Mouse (Mus musculus): ENCODE measurements around the gene Nav2. TPM values are rescaled to one million over a fixed set of nuclear protein-coding genes. Genes with fewer than 3 reads are reported as not detected.

The Nav2 gene
- polyA plus RNA-seq, 1 experiment from 2014 or later = 26.2 TPM

- Histone ChIP-seq H3K27me3 (replicated peaks) (peaks cover 30% of the 10 kb centered on the region), H3K9me3 (no peaks in the 10 kb centered on the region), H3K36me3 (replicated peaks) (no peaks in the 10 kb centered on the region), H3K9ac (no peak overlapping the region), H3K27ac (no peak overlapping the region), H3K4me3 (no peak overlapping the region), H3K4me2 (no peak overlapping the region), H3K4me1 (peaks cover 18% of the 10 kb centered on the region)
- no peak for ATAC-seq (replicated peaks)
- WGBS = 86% methylated on average over 6 of the region's 6 CpGs
Observed at GRCm38 (mm10) chr7:48894763-48895162, 13.8 kb upstream of the Nav2 start.

GRCm38 (mm10) chr7:48895475-48895874, 13.0 kb upstream of the Nav2 start:
- H3K4me1 ChIP-seq = peaks cover 16% of the 10 kb centered on the region
- H3K9ac ChIP-seq = no peak overlapping the region
- no peaks in the 10 kb centered on the region for H3K9me3 ChIP-seq
- no peak for ATAC-seq (replicated peaks)
- peaks cover 30% of the 10 kb centered on the region for H3K27me3 ChIP-seq (replicated peaks)
- H3K27ac ChIP-seq = no peak overlapping the region
- no peak overlapping the region for H3K4me3 ChIP-seq
- WGBS = 82% methylated on average over 4 of the region's 4 CpGs
- no peaks in the 10 kb centered on the region for H3K36me3 ChIP-seq (replicated peaks)
- H3K4me2 ChIP-seq = no peak overlapping the region

- Histone ChIP-seq H3K27me3 (replicated peaks) (peaks cover 30% of the 10 kb centered on the region), H3K9ac (no peak overlapping the region), H3K4me3 (no peak overlapping the region), H3K9me3 (no peaks in the 10 kb centered on the region), H3K4me2 (no peak overlapping the region), H3K27ac (no peak overlapping the region), H3K4me1 (peaks cover 10% of the 10 kb centered on the region), H3K36me3 (replicated peaks) (no peaks in the 10 kb centered on the region)
- no peak for ATAC-seq (replicated peaks)
- WGBS = 83% methylated on average over 4 of the region's 4 CpGs
Observed at GRCm38 (mm10) chr7:48896051-48896450, 12.5 kb upstream of the Nav2 start.

DNA sequence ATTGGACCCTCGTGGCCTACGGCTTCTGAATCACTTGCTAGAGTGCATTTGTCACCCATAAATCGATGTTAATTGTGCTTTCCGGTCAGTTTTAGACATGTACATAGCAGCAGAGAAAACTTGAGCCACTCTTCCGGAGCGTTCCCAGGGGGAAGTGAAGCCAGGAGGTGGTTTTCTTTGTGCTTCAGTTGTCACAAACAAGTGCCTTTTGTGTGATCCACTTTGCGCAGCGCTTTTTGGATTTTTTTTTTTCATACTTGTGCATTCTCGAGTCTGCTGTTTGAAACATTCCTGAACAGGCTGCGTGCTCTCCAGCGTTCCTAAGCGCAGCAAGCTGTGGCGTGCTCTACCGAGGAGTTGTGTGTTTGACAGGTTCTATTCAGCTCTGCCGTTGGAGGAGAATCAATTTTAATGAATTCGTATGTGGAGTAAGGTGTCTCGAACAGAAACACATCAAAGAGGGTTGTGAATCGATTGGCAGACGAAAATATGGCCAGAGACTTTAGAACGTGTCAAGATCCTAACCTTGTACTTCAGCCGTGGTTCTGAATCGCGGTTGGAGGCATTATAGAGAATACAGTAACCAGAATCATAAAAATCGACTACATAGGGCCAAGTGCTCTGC, 10.9 kb upstream of the Nav2 start:
- Histone ChIP-seq H3K9ac (no peak overlapping the region), H3K4me3 (no peak overlapping the region), H3K4me1 (peaks cover 7% of the 10 kb centered on the region), H3K4me2 (peak overlapping the region; percentile 20; the same call in 1 of the 2 replicates), H3K27ac (no peak overlapping the region), H3K36me3 (replicated peaks) (no peaks in the 10 kb centered on the region), H3K27me3 (replicated peaks) (peaks cover 30% of the 10 kb centered on the region), H3K9me3 (no peaks in the 10 kb centered on the region)
- ATAC-seq (replicated peaks) = no peak
- 26% methylated on average over 24 of the region's 24 CpGs for WGBS

- H3K27me3 ChIP-seq (replicated peaks) = peaks cover 30% of the 10 kb centered on the region
- WGBS = 62% methylated on average over 9 of the region's 9 CpGs
- peaks cover 7% of the 10 kb centered on the region for H3K4me1 ChIP-seq
- no peak overlapping the region for H3K9ac ChIP-seq
- no peak overlapping the region for H3K4me3 ChIP-seq
- no peak overlapping the region for H3K4me2 ChIP-seq
- H3K27ac ChIP-seq = no peak overlapping the region
- no peak for ATAC-seq (replicated peaks)
- H3K9me3 ChIP-seq = no peaks in the 10 kb centered on the region
- H3K36me3 ChIP-seq (replicated peaks) = no peaks in the 10 kb centered on the region
Observed at GRCm38 (mm10) chr7:48898416-48898815, 10.1 kb upstream of the Nav2 start.

DNA sequence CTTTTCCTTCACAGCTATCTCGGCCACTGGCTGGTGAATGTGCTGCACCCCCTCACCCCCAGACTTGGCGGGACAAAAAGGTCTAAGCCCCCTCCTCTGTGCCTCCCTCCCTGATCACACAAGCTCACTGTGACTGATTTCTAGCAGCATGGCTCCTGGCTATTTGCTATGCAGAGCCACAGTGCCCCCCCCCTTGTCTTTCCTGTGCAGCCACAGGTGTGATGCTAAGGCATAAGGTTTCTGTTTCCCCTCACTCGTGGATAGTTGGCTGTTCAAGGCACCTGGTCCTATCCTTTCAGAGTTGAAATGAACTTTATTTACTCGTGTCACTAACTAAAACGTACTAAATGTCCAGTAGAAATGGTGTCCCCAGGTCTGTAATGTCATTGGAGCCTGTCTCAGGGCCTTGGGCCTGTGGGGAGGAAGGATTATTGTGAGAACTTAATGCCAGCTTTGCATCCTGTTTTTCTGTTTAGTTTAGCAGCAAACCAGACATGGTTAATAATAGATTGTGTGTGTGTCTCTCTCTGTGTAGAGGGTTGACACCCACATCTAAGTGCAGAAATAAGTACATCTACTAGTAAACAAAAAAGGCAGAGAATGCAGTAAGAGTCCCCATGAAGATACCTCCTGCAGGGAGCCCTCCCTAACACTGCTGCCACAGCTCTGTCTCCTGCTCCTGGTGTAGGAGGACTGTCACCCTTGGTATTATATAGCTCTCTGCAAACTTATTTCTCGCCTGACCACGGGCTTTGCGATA, 7.9 kb upstream of the Nav2 start:
- no peak overlapping the region for H3K9ac ChIP-seq
- H3K36me3 ChIP-seq (replicated peaks) = no peaks in the 10 kb centered on the region
- H3K27ac ChIP-seq = no peak overlapping the region
- no peak overlapping the region for H3K4me3 ChIP-seq
- ATAC-seq (replicated peaks) = no peak
- peaks cover 7% of the 10 kb centered on the region for H3K4me1 ChIP-seq
- H3K4me2 ChIP-seq = no peak overlapping the region
- WGBS = 75% methylated on average over 8 of the region's 8 CpGs
- H3K27me3 ChIP-seq (replicated peaks) = peaks cover 21% of the 10 kb centered on the region
- H3K9me3 ChIP-seq = no peaks in the 10 kb centered on the region

GRCm38 (mm10) chr7:48902454-48902853, 6.1 kb upstream of the Nav2 start:
- Histone ChIP-seq H3K36me3 (replicated peaks) (no peaks in the 10 kb centered on the region), H3K4me3 (no peak overlapping the region), H3K4me1 (peaks cover 2% of the 10 kb centered on the region), H3K4me2 (no peak overlapping the region), H3K27ac (no peak overlapping the region), H3K9me3 (no peaks in the 10 kb centered on the region), H3K9ac (no peak overlapping the region), H3K27me3 (replicated peaks) (peaks cover 8% of the 10 kb centered on the region; the same call in 1 of the 2 replicates)
- ATAC-seq (replicated peaks) = no peak
- WGBS = 6% methylated on average over 2 of the region's 2 CpGs

DNA sequence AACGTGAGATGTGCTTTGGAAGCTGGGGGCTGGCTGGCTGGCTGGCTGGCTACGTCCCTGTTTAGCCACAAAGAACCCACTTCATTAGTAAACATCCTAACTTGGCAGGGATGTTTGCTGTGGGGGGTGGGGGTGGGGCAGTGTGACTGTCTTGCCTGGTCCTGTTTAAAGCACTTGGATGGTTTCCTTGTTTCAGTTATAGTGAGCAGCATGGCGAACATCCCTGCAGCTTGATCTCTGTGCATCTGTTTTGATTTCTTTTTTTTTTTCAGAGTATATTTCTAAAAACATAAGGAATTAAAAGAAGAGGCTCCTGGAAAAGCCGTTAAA, 791 bp downstream of the Nav2 start:
- ATAC-seq (replicated peaks) = 0 out of 2 replicates have a peak, but pooled peaks have one; percentile 42
- Histone ChIP-seq H3K27me3 (replicated peaks) (no peaks in the 10 kb centered on the region), H3K4me1 (peaks cover 11% of the 10 kb centered on the region), H3K36me3 (replicated peaks) (no peaks in the 10 kb centered on the region), H3K4me3 (no peak overlapping the region), H3K9me3 (no peaks in the 10 kb centered on the region), H3K4me2 (no peak overlapping the region), H3K9ac (no peak overlapping the region), H3K27ac (no peak overlapping the region)
- WGBS = 64% methylated on average over 4 of the region's 4 CpGs

DNA sequence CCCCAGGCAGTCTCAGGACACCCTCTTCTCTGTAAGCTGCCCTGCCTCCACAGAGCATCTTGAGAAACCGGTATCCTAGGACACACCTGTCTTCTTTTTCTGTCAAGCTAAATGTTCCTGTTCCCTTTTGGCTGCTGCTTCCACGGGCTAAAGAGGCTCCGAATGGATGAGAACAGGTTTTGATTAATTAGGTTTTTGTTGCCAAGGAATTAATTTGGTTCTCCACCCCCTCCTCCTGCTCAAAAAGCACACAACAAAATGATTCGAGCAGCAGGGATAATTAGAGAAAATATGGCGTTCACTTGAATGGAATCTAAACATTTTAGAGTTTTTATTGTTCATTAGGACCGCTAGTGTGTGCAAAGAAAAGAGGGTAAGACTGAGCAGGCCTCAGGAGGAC, 1.8 kb downstream of the Nav2 start:
- WGBS = 53% methylated on average over 6 of the region's 6 CpGs
- no peak for ATAC-seq (replicated peaks)

GRCm38 (mm10) chr7:48911146-48911545, 2.6 kb downstream of the Nav2 start:
- H3K36me3 ChIP-seq (replicated peaks) = no peaks in the 10 kb centered on the region
- H3K27ac ChIP-seq = no peak overlapping the region
- no peaks in the 10 kb centered on the region for H3K27me3 ChIP-seq (replicated peaks)
- H3K4me3 ChIP-seq = no peak overlapping the region
- H3K4me2 ChIP-seq = no peak overlapping the region
- no peaks in the 10 kb centered on the region for H3K9me3 ChIP-seq
- no peak for ATAC-seq (replicated peaks)
- H3K4me1 ChIP-seq = peaks cover 30% of the 10 kb centered on the region
- H3K9ac ChIP-seq = no peak overlapping the region

More for the DNA sequence above, 1.8 kb downstream of the Nav2 start:
- Histone ChIP-seq H3K27me3 (replicated peaks) (no peaks in the 10 kb centered on the region), H3K4me3 (no peak overlapping the region), H3K9me3 (no peaks in the 10 kb centered on the region), H3K4me1 (peaks cover 21% of the 10 kb centered on the region), H3K36me3 (replicated peaks) (no peaks in the 10 kb centered on the region), H3K4me2 (no peak overlapping the region), H3K9ac (no peak overlapping the region), H3K27ac (no peak overlapping the region)

DNA sequence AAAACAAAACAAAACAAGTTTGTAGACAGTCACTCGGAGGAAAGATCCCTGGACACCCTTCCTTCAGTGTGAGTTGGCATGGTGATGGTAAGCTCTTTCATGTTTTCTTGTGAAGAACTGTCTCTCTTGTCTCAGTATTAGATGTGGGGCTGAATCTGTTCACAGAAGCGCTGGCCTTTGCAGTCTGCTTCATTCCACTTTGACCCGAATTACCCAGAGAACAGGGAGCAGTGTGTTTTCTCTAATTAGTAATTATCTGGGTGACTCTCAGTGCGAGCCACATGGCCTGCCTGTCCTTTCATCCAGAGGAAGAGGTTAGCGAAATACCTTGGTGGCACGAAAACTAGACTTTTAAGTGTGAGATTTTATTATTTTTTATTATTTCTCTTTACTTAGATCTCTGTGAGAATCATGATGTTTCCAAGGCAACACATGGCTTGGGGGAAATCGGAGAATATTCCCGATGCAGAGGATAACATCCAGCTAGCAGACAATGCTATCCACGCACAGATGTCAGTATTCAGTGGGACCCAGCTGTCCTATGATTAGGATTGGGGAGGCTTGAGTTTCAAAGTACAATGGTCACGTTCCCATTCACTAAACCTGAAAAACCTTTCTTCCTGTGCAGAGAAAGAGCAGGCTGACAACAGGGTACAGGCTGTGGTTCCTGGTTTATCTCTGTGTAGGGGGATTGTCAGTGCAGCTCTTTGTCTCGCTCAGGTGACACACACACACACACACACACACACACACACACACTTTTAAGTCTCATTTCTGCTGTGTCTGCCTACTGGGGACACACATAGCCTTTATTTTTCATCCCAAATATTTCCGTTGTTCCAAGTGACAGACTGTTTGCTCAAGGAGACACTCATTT, 6.4 kb downstream of the Nav2 start:
- Histone ChIP-seq H3K36me3 (replicated peaks) (no peaks in the 10 kb centered on the region), H3K9ac (no peak overlapping the region), H3K4me3 (no peak overlapping the region), H3K4me1 (peaks cover 30% of the 10 kb centered on the region), H3K9me3 (no peaks in the 10 kb centered on the region), H3K4me2 (peak overlapping the region; percentile 18; the same call in 1 of the 2 replicates), H3K27ac (peak overlapping the region; percentile 65), H3K27me3 (replicated peaks) (no peaks in the 10 kb centered on the region; the same call in 1 of the 2 replicates)
- 22% methylated on average over 12 of the region's 12 CpGs for WGBS
- ATAC-seq (replicated peaks) = peak; percentile 76

- Histone ChIP-seq H3K4me1 (peaks cover 27% of the 10 kb centered on the region), H3K36me3 (replicated peaks) (no peaks in the 10 kb centered on the region), H3K4me3 (no peak overlapping the region), H3K27me3 (replicated peaks) (no peaks in the 10 kb centered on the region; the same call in 1 of the 2 replicates), H3K27ac (no peak overlapping the region), H3K9ac (no peak overlapping the region), H3K9me3 (no peaks in the 10 kb centered on the region), H3K4me2 (no peak overlapping the region)
- WGBS = 19% methylated on average over 5 of the region's 5 CpGs
- no peak for ATAC-seq (replicated peaks)
Observed at GRCm38 (mm10) chr7:48917463-48917862, 8.9 kb downstream of the Nav2 start.
